Mouse (Mus musculus) kidney, postnatal 14 days (tissue): ENCODE results near the gene Slc30a5.

ENCODE experiments used
- DNase-seq: peaks from one replicate; pipeline ENCODE4 v3.0.0; 2022; ENCODE audit warnings: mixed read lengths

Slc30a5 gene

DNA sequence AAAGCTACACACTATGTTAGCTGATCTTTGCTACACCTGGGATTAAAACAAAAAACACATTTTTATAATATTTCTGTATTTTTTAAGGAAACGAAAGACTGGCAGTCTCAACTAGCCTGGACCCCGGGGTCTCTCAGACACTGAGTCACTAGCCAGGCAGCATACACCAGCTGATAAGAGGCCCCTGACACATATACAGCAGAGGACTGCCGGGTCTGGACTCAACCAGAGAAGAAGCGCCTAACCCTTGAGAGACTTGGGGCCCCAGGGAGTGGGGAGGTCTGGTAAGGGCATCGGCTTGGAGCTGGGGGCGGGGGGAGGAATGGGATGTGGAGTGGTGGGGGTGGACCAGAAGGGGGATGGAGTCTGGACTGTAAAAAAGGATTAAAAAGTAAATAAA lies 80.2 kb downstream of the Slc30a5 start:
- no peak for DNase-seq
